Mouse (Mus musculus) heart, adult 18-20 months (tissue): Measurements from ENCODE around the gene Zcchc10. TPM values are rescaled to one million over a fixed set of nuclear protein-coding genes. Genes with fewer than 3 reads are reported as not detected.

Experiments used
- total RNA-seq, 2 experiments: library from RNA; stranded (reverse); gene quantifications; 2 replicates each; pipeline ENCODE4 v1.2.3; 2021

Gene Zcchc10
- total RNA-seq, 2 experiments from 2014 or later: 6.1 to 6.6 TPM

Other genes with a start within 250 kb of the Zcchc10 start
- 100 to 1,000 TPM; 121 to 131 TPM for gene Hspa4, start 24.2 kb upstream of the Zcchc10 start, total RNA-seq
- gene Aff4, start 26.2 kb downstream of the Zcchc10 start, total RNA-seq: 10 to 100 TPM; 50.8 to 83.3 TPM
- gene Leap2, start 98.5 kb downstream of the Zcchc10 start, total RNA-seq: not detected
- 1,000 to 10,000 TPM; 2,590 to 2,622 TPM for gene Uqcrq, start 106.2 kb downstream of the Zcchc10 start, total RNA-seq
- gene Gdf9, start 106.3 kb downstream of the Zcchc10 start, total RNA-seq: under 1 TPM; 0.52 to 0.80 TPM
- gene Gm10447, start 132.4 kb downstream of the Zcchc10 start, total RNA-seq: not detected
- gene Shroom1, start 132.5 kb downstream of the Zcchc10 start, total RNA-seq: under 1 TPM; 0.30 to 0.57 TPM
- gene Gm9837, start 145.8 kb downstream of the Zcchc10 start, total RNA-seq: not detected
- gene Gm9945, start 155.5 kb downstream of the Zcchc10 start, total RNA-seq: not detected
- gene Sowaha, start 155.6 kb downstream of the Zcchc10 start, total RNA-seq: under 1 TPM; 0.28 to 0.30 TPM
- gene Sept8, start 194.6 kb downstream of the Zcchc10 start, total RNA-seq: 10 to 100 TPM; 24.7 to 24.8 TPM
- 10 to 100 TPM in 1 of 2 experiments, 1 to 10 TPM in 1; 8.4 to 11.2 TPM for gene Kif3a, start 242.7 kb downstream of the Zcchc10 start, total RNA-seq